Mouse (Mus musculus): Measurements from ENCODE around the gene 4930442H23Rik.
"Not testable (repeated sequence)": the region's sequence is repeated elsewhere in the genome, so short reads cannot be mapped to it uniquely, and the experiment has no call there.

Gene 4930442H23Rik

GRCm38 (mm10) chr10:81198230-81198629, 14.6 kb upstream of the 4930442H23Rik start:
- no peak for DNase-seq (ENCODE audit: low spot score)

- DNase-seq (ENCODE audit: low spot score), result no peak
Observed at GRCm38 (mm10) chr10:81197305-81197704, 13.7 kb upstream of the 4930442H23Rik start.

- no peak for DNase-seq (ENCODE audit: low spot score)
Observed at GRCm38 (mm10) chr10:81196470-81197065, 12.9 kb upstream of the 4930442H23Rik start.

GRCm38 (mm10) chr10:81195300-81195699, 11.7 kb upstream of the 4930442H23Rik start:
- DNase-seq (ENCODE audit: low spot score), result no peak

- no peak for DNase-seq (ENCODE audit: low spot score)
Observed at GRCm38 (mm10) chr10:81193991-81194774, 10.5 kb upstream of the 4930442H23Rik start.

GRCm38 (mm10) chr10:81192968-81193501, 9.4 kb upstream of the 4930442H23Rik start:
- DNase-seq (ENCODE audit: low spot score), result no peak

- DNase-seq (ENCODE audit: low spot score), result peak; percentile 83
Observed at GRCm38 (mm10) chr10:81192270-81192967, 8.8 kb upstream of the 4930442H23Rik start.

GRCm38 (mm10) chr10:81191342-81191982, 7.8 kb upstream of the 4930442H23Rik start:
- no peak for DNase-seq (ENCODE audit: low spot score)

- DNase-seq (ENCODE audit: low spot score), result no peak
Observed at GRCm38 (mm10) chr10:81190912-81191321, 7.3 kb upstream of the 4930442H23Rik start.

- no peak for DNase-seq (ENCODE audit: low spot score)
Observed at GRCm38 (mm10) chr10:81190236-81190911, 6.7 kb upstream of the 4930442H23Rik start.

- no peak for DNase-seq (ENCODE audit: low spot score)
Observed at GRCm38 (mm10) chr10:81189821-81190220, 6.2 kb upstream of the 4930442H23Rik start.

- DNase-seq (ENCODE audit: low spot score), result no peak
Observed at GRCm38 (mm10) chr10:81187161-81187560, 3.5 kb upstream of the 4930442H23Rik start.

GRCm38 (mm10) chr10:81184765-81185164, 1.1 kb upstream of the 4930442H23Rik start:
- DNase-seq (ENCODE audit: low spot score), result no peak

- DNase-seq (ENCODE audit: low spot score), result peak; percentile 91
Observed at GRCm38 (mm10) chr10:81182336-81183333, 1.0 kb downstream of the 4930442H23Rik start, which contains the start of gene Dapk3. Dapk3 (plus strand) TSS chr10:81183005.

GRCm38 (mm10) chr10:81181860-81182259, 1.8 kb downstream of the 4930442H23Rik start:
- DNase-seq (ENCODE audit: low spot score), result not testable (repeated sequence)

GRCm38 (mm10) chr10:81180946-81181345, 2.7 kb downstream of the 4930442H23Rik start:
- DNase-seq (ENCODE audit: low spot score), result no peak

- no peak for DNase-seq (ENCODE audit: low spot score)
Observed at GRCm38 (mm10) chr10:81179451-81180342, 4.0 kb downstream of the 4930442H23Rik start.

- DNase-seq (ENCODE audit: low spot score), result no peak
Observed at GRCm38 (mm10) chr10:81178927-81179326, 4.7 kb downstream of the 4930442H23Rik start.

All from ovary, postnatal 36 days (tissue).